In genomic region chr7:17050933-17051594, GRCm38 (mm10) we compare ENCODE assay signal across 10 mouse cellular contexts. TPM values are rescaled to one million over a fixed set of nuclear protein-coding genes. Genes with fewer than 3 reads are reported as not detected.
DNase-seq lines count a peak whose midpoint lies in the region; ATAC-seq and TF ChIP-seq lines count a peak whose summit lies in the region.
"Had no signal": no experiment of that assay in that cellular context is flagged by ENCODE, and none has a peak within 500 bp of the region (broad histone marks: within the 10 kb centered on the region; RNA-seq: fewer than 3 reads in every experiment).

No protein-coding gene starts in this region.

- no peaks in the 10 kb centered on the region for H3K27me3 ChIP-seq in forebrain, embryonic 11.5 days (ENCODE audit: control insufficient read depth, insufficient read depth, low read length)
- H3K27me3 ChIP-seq in forebrain, embryonic 15.5 days, result no peaks in the 10 kb centered on the region
- no peaks in the 10 kb centered on the region for H3K27me3 ChIP-seq in lung, embryonic 14.5 days (ENCODE audit: insufficient read depth, low read length)
- H3K27me3 ChIP-seq: limb, embryonic 15.5 days; Patski had no signal

- H3K4me1 ChIP-seq in forebrain, embryonic 11.5 days (replicated peaks; ENCODE audit: control insufficient read depth, insufficient read depth, low read length), result peaks cover 3% of the 10 kb centered on the region; the same call in 1 of the 2 replicates
- H3K4me1 ChIP-seq in forebrain, embryonic 15.5 days, result peaks cover 6% of the 10 kb centered on the region
- H3K4me1 ChIP-seq in lung, embryonic 14.5 days (ENCODE audit: insufficient read depth), result no peaks in the 10 kb centered on the region

- no peak overlapping the region for H3K4me2 ChIP-seq in forebrain, embryonic 11.5 days (ENCODE audit: low read depth, low read length, severe bottlenecking)
- no peak overlapping the region for H3K4me2 ChIP-seq in forebrain, embryonic 15.5 days (replicated peaks)
- no peak overlapping the region for H3K4me2 ChIP-seq in lung, embryonic 14.5 days
- H3K4me2 ChIP-seq: limb, embryonic 15.5 days had no signal

- H3K4me3 ChIP-seq in forebrain, embryonic 11.5 days (ENCODE audit: low read depth, low read length), result no peak overlapping the region
- H3K4me3 ChIP-seq in forebrain, embryonic 15.5 days, result no peak overlapping the region
- H3K4me3 ChIP-seq in lung, embryonic 14.5 days (ENCODE audit: low read depth, low read length), result no peak overlapping the region
- H3K4me3 ChIP-seq: limb, embryonic 15.5 days had no signal

- no peak overlapping the region for H3K9ac ChIP-seq in forebrain, embryonic 11.5 days (ENCODE audit: low read length)
- H3K9ac ChIP-seq in forebrain, embryonic 15.5 days (replicated peaks), result no peak overlapping the region
- no peak overlapping the region for H3K9ac ChIP-seq in lung, embryonic 14.5 days
- H3K9ac ChIP-seq: limb, embryonic 15.5 days had no signal

- H3K27ac ChIP-seq in forebrain, embryonic 11.5 days (ENCODE audit: low read depth, low read length), result no peak overlapping the region
- H3K27ac ChIP-seq in forebrain, embryonic 15.5 days (replicated peaks), result no peak overlapping the region
- no peak overlapping the region for H3K27ac ChIP-seq in lung, embryonic 14.5 days (ENCODE audit: low read depth)
- H3K27ac ChIP-seq: limb, embryonic 15.5 days had no signal

- H3K36me3 ChIP-seq in forebrain, embryonic 11.5 days (ENCODE audit: control insufficient read depth, insufficient read depth, low read length), result no peaks in the 10 kb centered on the region
- H3K36me3 ChIP-seq in forebrain, embryonic 15.5 days, result no peaks in the 10 kb centered on the region
- H3K36me3 ChIP-seq in lung, embryonic 14.5 days (ENCODE audit: insufficient read depth), result peaks cover 63% of the 10 kb centered on the region

- WGBS in forebrain, embryonic 11.5 days, result 9% methylated on average over 16 of the region's 17 CpGs
- 13% methylated on average over 15 of the region's 17 CpGs for WGBS in forebrain, embryonic 15.5 days
- WGBS in lung, embryonic 14.5 days, result 15% methylated on average over 16 of the region's 17 CpGs

- 0 out of 2 replicates have a peak, but pooled peaks have one; percentile 6 for ATAC-seq in forebrain, embryonic 11.5 days (replicated peaks; ENCODE audit: low FRiP score)
- no peak for ATAC-seq in forebrain, embryonic 15.5 days (replicated peaks)
- peak; percentile 9; the same call in 1 of the 2 replicates for ATAC-seq in lung, embryonic 14.5 days (ENCODE audit: insufficient read depth)
- ATAC-seq: Patski had no signal

- H3K9me3 ChIP-seq in forebrain, embryonic 11.5 days (ENCODE audit: control insufficient read depth, low read length), result no peaks in the 10 kb centered on the region
- no peaks in the 10 kb centered on the region for H3K9me3 ChIP-seq in forebrain, embryonic 15.5 days
- H3K9me3 ChIP-seq in lung, embryonic 14.5 days (ENCODE audit: low read depth, low read length), result no peaks in the 10 kb centered on the region
- H3K9me3 ChIP-seq: limb, embryonic 15.5 days had no signal

- DNase-seq in forebrain, embryonic 11.5 days (ENCODE audit: low spot score), result peak; percentile 87
- peak; percentile 28 to 43 for DNase-seq in CD8-positive naive resting alpha-beta T cell, adult 2 months (ENCODE audit: low read depth in 2 of 2, low spot score in 2 of 2)
- peak; percentile 75 to 83 for DNase-seq in cerebellum, adult 18-20 months
- DNase-seq in gastrocnemius, postnatal 10 days, result peak; percentile 72
- peak; percentile 63 to 79 for DNase-seq in kidney, adult 8-10 months
- DNase-seq in lung, embryonic 14.5 days, result peak; percentile 85
- DNase-seq in spleen, postnatal 4 days (ENCODE audit: low spot score in 2 of 2), result peak; percentile 65 to 88

- TF ChIP-seq CTCF in lung, embryonic 14.5 days (IDR thresholded peaks at IDR 0.05; ENCODE audit: low read depth), result peak; percentile 84

RNA-seq across cellular contexts. Expression of gene Hif3a, which starts 11.2 kb away (rescaled TPM):
- 8.6 and 10.4 TPM in 2 replicates for polyA plus RNA-seq in forebrain, embryonic 11.5 days (2014; fragmentation: Nextera tagmentation; extraction: Ambion mirVana)
- 4.3 and 4.9 TPM in 2 replicates for polyA plus RNA-seq in forebrain, embryonic 15.5 days (2015; fragmentation: Nextera tagmentation; extraction: Ambion mirVana)
- total RNA-seq in gastrocnemius, postnatal 10 days (2021), result 1 to 10 TPM; 1.9 to 3.1 TPM
- 33.1 and 38.0 TPM in 2 replicates for polyA plus RNA-seq in lung, embryonic 14.5 days (2014; fragmentation: Nextera tagmentation; extraction: Ambion mirVana)

RNA-seq across cellular contexts. Expression of gene Psg16, which starts 22.8 kb away (rescaled TPM):
- 0.39 TPM in 1 of 2 replicates, not detected in the other for polyA plus RNA-seq in forebrain, embryonic 11.5 days (2014; fragmentation: Nextera tagmentation; extraction: Ambion mirVana)
- 1.7 and 2.7 TPM in 2 replicates for polyA plus RNA-seq in forebrain, embryonic 15.5 days (2015; fragmentation: Nextera tagmentation; extraction: Ambion mirVana)
- total RNA-seq in gastrocnemius, postnatal 10 days (2021), result under 1 TPM; 0.05 to 0.14 TPM
- 0.11 and 0.18 TPM in 2 replicates for polyA plus RNA-seq in lung, embryonic 14.5 days (2014; fragmentation: Nextera tagmentation; extraction: Ambion mirVana)

RNA-seq across cellular contexts. Expression of gene Ppp5c, which starts 23.3 kb away (rescaled TPM):
- polyA plus RNA-seq in forebrain, embryonic 11.5 days (2014; fragmentation: Nextera tagmentation; extraction: Ambion mirVana), result 123 and 132 TPM in 2 replicates
- 103 and 111 TPM in 2 replicates for polyA plus RNA-seq in forebrain, embryonic 15.5 days (2015; fragmentation: Nextera tagmentation; extraction: Ambion mirVana)
- total RNA-seq in gastrocnemius, postnatal 10 days (2021), result 10 to 100 TPM; 54.1 to 69.8 TPM
- polyA plus RNA-seq in lung, embryonic 14.5 days (2014; fragmentation: Nextera tagmentation; extraction: Ambion mirVana), result 103 and 117 TPM in 2 replicates

RNA-seq across cellular contexts. Expression of gene Ccdc8, which starts 58.6 kb away (rescaled TPM):
- 19.0 and 19.5 TPM in 2 replicates for polyA plus RNA-seq in forebrain, embryonic 11.5 days (2014; fragmentation: Nextera tagmentation; extraction: Ambion mirVana)
- polyA plus RNA-seq in forebrain, embryonic 15.5 days (2015; fragmentation: Nextera tagmentation; extraction: Ambion mirVana), result 6.8 and 7.0 TPM in 2 replicates
- 10 to 100 TPM; 10.7 to 13.3 TPM for total RNA-seq in gastrocnemius, postnatal 10 days (2021)
- 27.3 and 29.2 TPM in 2 replicates for polyA plus RNA-seq in lung, embryonic 14.5 days (2014; fragmentation: Nextera tagmentation; extraction: Ambion mirVana)

Comparison
In these comparisons a context has a peak if more than half of its experiments do, and no peak if none do; other contexts are left out.
1. DNase-seq: peak in every context shown above with its lines; median percentile 87 in forebrain, embryonic 11.5 days; 85 in lung, embryonic 14.5 days; 79 in cerebellum, adult 18-20 months; 76 in spleen, postnatal 4 days; 72 in gastrocnemius, postnatal 10 days; 71 in kidney, adult 8-10 months; 36 in CD8-positive naive resting alpha-beta T cell, adult 2 months.